Mouse (Mus musculus): Measurements from ENCODE around the gene Cck. TPM values are rescaled to one million over a fixed set of nuclear protein-coding genes. Genes with fewer than 3 reads are reported as not detected.

Cck gene
- total and polyA plus RNA-seq, 2 experiments from 2014 or later: 84.8 to 121 TPM

DNA sequence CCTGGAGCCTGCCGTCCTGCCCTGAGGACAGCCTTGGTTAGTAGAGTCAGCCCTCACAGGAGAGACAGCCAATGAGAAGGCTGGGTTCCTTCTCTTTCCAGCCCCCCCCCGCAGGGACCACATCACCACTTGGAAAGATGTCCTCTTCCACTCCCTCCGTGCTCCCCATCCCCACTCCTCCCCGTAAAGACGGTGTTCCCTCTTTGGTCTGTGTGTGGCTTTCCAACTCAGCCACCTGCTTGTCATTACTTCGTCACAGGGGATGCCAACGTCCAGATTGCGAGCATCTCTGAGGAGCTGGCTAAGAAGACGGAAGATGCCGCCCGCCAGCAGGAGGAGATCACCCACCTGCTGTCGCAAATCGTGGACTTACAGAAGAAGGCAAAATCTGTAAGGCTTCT is 49.1 kb downstream of the Cck start:
- H3K36me3 ChIP-seq (ENCODE audit: insufficient read depth, low read length): peaks cover 74% of the 10 kb centered on the region; the same call in 1 of the 2 replicates
- no peak overlapping the region for H3K9ac ChIP-seq (replicated peaks; ENCODE audit: low read length)

DNA sequence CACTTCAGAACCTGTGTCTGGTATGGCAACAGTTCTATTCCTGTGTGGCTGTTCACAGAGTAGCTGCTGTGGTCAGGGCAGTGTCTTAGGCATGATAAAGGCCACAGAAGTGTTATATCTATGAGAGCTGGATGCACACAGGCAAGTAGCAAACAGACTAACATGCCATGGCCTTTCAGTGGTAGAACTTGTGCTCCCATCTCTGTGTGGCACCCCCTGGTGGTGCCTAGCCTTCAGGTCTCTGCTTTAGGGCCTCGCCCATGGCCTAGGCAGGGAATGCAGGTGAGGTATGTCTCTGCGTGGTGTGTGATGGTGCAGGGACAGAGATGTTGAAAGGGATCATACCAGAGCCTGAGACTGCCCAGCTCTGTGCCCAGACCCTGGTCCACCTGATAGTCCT is 50.1 kb downstream of the Cck start:
- Histone ChIP-seq H3K9me3 (ENCODE audit: low read length) (no peaks in the 10 kb centered on the region), H3K9ac (replicated peaks; ENCODE audit: low read length) (no peak overlapping the region), H3K36me3 (ENCODE audit: insufficient read depth, low read length) (peaks cover 66% of the 10 kb centered on the region; the same call in 1 of the 2 replicates), H3K4me3 (ENCODE audit: low read length) (no peak overlapping the region), H3K4me2 (ENCODE audit: low read depth, low read length) (no peak overlapping the region), H3K27me3 (ENCODE audit: insufficient read depth, low read length) (no peaks in the 10 kb centered on the region), H3K4me1 (ENCODE audit: insufficient read depth, low read length) (no peaks in the 10 kb centered on the region), H3K27ac (no peak overlapping the region)
- 95% methylated on average over 2 of the region's 2 CpGs for WGBS
- DNase-seq (ENCODE audit: low spot score): peak; percentile 35
- no peak for ATAC-seq
- peak; percentile 58 for TF ChIP-seq CTCF (IDR thresholded peaks at IDR 0.05; ENCODE audit: low read depth)

More for the DNA sequence above, 49.1 kb downstream of the Cck start:
- Histone ChIP-seq H3K4me2 (ENCODE audit: low read depth, low read length) (no peak overlapping the region), H3K9me3 (ENCODE audit: low read length) (no peaks in the 10 kb centered on the region), H3K4me1 (ENCODE audit: insufficient read depth, low read length) (no peaks in the 10 kb centered on the region), H3K4me3 (ENCODE audit: low read length) (no peak overlapping the region), H3K27me3 (ENCODE audit: insufficient read depth, low read length) (no peaks in the 10 kb centered on the region), H3K27ac (no peak overlapping the region)
- ATAC-seq (no peak), DNase-seq (ENCODE audit: low spot score) (no peak)
- 70% methylated on average over 13 of the region's 13 CpGs for WGBS
- TF ChIP-seq CTCF (IDR thresholded peaks at IDR 0.05; ENCODE audit: low read depth): 0 out of 2 replicates have a peak, but pooled peaks have one; percentile 9

DNA sequence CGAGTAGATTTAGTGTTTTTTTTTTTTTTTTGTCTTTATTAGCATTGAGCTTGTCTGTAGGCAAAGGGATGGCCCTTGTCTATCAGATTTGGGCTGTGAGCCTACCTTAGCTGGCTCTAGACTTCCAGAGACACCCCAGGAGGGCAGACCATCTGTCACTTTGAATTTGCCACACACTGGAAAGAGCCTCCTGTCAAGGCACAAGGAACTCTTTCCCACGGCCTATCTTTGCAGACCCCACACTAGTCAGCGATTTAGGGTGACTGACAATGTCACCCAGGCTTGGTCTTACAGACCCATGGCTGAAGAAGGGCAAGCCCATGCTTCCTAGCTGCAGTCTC is 51.2 kb downstream of the Cck start:
- Histone ChIP-seq H3K4me2 (ENCODE audit: low read depth, low read length) (no peak overlapping the region), H3K27me3 (ENCODE audit: insufficient read depth, low read length) (no peaks in the 10 kb centered on the region), H3K4me1 (ENCODE audit: insufficient read depth, low read length) (no peaks in the 10 kb centered on the region), H3K9me3 (ENCODE audit: low read length) (no peaks in the 10 kb centered on the region), H3K4me3 (ENCODE audit: low read length) (no peak overlapping the region), H3K36me3 (ENCODE audit: insufficient read depth, low read length) (peaks cover 55% of the 10 kb centered on the region; the same call in 1 of the 2 replicates), H3K9ac (replicated peaks; ENCODE audit: low read length) (no peak overlapping the region), H3K27ac (no peak overlapping the region)
- no peak for TF ChIP-seq CTCF (IDR thresholded peaks at IDR 0.05; ENCODE audit: low read depth)
- DNase-seq (ENCODE audit: low spot score) (peak; percentile 45), ATAC-seq (no peak)
- 50% methylated on average over 3 of the region's 3 CpGs for WGBS

DNA sequence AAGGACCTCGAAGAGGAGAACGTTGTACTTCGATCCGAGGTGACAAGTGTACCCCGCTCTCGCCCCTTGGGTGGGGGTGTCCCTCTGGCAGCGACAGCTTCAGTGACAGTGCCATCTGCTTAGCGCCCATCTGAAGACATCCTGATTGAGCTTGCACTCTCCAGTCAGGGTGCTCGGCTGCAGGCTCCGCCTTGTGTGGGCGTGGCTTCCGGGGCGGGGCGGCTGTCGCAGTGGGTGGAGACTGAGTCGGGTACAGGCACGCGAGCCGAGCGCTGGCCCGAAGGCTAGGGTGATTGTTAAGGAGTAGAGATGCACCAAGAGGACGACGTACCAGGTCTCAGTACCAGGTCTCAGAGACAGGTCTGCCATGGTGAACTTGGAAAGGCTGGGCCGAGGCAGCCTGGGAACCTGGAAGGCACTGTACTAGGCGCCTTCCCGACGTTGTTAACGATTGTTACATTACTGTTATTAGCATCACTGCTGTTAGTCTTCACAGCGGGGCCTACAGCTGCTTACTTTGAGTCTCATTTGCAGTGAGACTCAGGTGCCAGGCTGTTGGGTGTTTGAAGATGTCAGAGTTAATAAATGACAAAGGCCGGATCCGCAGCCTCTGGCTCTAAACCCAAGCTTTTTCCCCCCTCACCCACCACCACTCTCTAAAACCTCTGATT is 51.7 kb downstream of the Cck start:
- Histone ChIP-seq H3K4me2 (ENCODE audit: low read depth, low read length) (no peak overlapping the region), H3K9ac (replicated peaks; ENCODE audit: low read length) (no peak overlapping the region), H3K4me3 (ENCODE audit: low read length) (no peak overlapping the region), H3K27ac (peak overlapping the region; percentile 27; the same call in 1 of the 2 replicates), H3K9me3 (ENCODE audit: low read length) (no peaks in the 10 kb centered on the region), H3K36me3 (ENCODE audit: insufficient read depth, low read length) (peaks cover 50% of the 10 kb centered on the region; the same call in 1 of the 2 replicates), H3K27me3 (ENCODE audit: insufficient read depth, low read length) (no peaks in the 10 kb centered on the region), H3K4me1 (ENCODE audit: insufficient read depth, low read length) (no peaks in the 10 kb centered on the region)
- no peak for TF ChIP-seq CTCF (IDR thresholded peaks at IDR 0.05; ENCODE audit: low read depth)
- DNase-seq (ENCODE audit: low spot score) (no peak), ATAC-seq (peak; percentile 60; the same call in 1 of the 2 replicates)
- 68% methylated on average over 31 of the region's 31 CpGs for WGBS

DNA sequence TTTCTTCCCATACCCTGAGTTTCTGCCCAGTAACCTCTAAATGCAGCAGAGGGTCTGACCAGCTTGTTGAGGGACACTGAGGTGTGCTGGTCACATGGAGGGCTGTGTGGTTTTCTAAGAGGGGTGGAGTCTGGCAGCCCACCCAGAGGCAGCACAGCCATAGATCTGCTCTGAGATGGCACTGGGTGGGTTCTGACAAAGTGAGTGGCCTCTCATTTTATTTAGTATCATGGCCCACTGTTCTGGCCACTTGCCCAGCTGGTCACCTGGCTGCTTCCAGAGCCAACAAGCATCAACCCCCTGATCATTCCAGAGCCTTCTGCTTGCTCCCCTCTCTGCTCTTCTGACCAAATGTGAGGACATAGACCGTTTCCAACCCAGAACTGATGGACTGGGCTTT is 53.3 kb downstream of the Cck start:
- no peak overlapping the region for H3K4me2 ChIP-seq (ENCODE audit: low read depth, low read length)
- TF ChIP-seq CTCF (IDR thresholded peaks at IDR 0.05; ENCODE audit: low read depth): no peak
- H3K27me3 ChIP-seq (ENCODE audit: insufficient read depth, low read length): no peaks in the 10 kb centered on the region
- 83% methylated on average over 1 of the region's 1 CpGs for WGBS
- no peak overlapping the region for H3K9ac ChIP-seq (replicated peaks; ENCODE audit: low read length)
- peaks cover 34% of the 10 kb centered on the region; the same call in 1 of the 2 replicates for H3K36me3 ChIP-seq (ENCODE audit: insufficient read depth, low read length)
- H3K27ac ChIP-seq: no peak overlapping the region
- no peak overlapping the region for H3K4me3 ChIP-seq (ENCODE audit: low read length)
- DNase-seq (ENCODE audit: low spot score) (no peak), ATAC-seq (no peak)
- no peaks in the 10 kb centered on the region for H3K9me3 ChIP-seq (ENCODE audit: low read length)
- H3K4me1 ChIP-seq (ENCODE audit: insufficient read depth, low read length): no peaks in the 10 kb centered on the region

Other genes starting within 250 kb of the Cck start
- gene Ulk4, start 218.5 kb downstream of the Cck start, total RNA-seq (2014; rRNA removed): 8.9 and 20.0 TPM in 2 replicates
- gene Ulk4, start 218.5 kb downstream of the Cck start, polyA plus RNA-seq (2015; fragmentation: Nextera tagmentation; extraction: Ambion mirVana): 76.3 and 80.8 TPM in 2 replicates
- 129 and 170 TPM in 2 replicates for gene Trak1, start 198.2 kb downstream of the Cck start, total RNA-seq (2014; rRNA removed)
- 55.7 and 57.8 TPM in 2 replicates for gene Trak1, start 198.2 kb downstream of the Cck start, polyA plus RNA-seq (2015; fragmentation: Nextera tagmentation; extraction: Ambion mirVana)
- gene Lyzl4, start 146.4 kb upstream of the Cck start, total RNA-seq (2014; rRNA removed): not detected in 2 replicates
- gene Lyzl4, start 146.4 kb upstream of the Cck start, polyA plus RNA-seq (2015; fragmentation: Nextera tagmentation; extraction: Ambion mirVana): 0.23 and 0.46 TPM in 2 replicates
- gene Vipr1, start 147.0 kb upstream of the Cck start, total RNA-seq (2014; rRNA removed): 1.3 and 1.4 TPM in 2 replicates
- gene Vipr1, start 147.0 kb upstream of the Cck start, polyA plus RNA-seq (2015; fragmentation: Nextera tagmentation; extraction: Ambion mirVana): 0.38 and 0.51 TPM in 2 replicates
- 19.0 and 25.2 TPM in 2 replicates for gene Sec22c, start 209.8 kb upstream of the Cck start, total RNA-seq (2014; rRNA removed)
- gene Sec22c, start 209.8 kb upstream of the Cck start, polyA plus RNA-seq (2015; fragmentation: Nextera tagmentation; extraction: Ambion mirVana): 26.2 and 28.6 TPM in 2 replicates
- 62.4 and 62.6 TPM in 2 replicates for gene Ss18l2, start 214.6 kb upstream of the Cck start, total RNA-seq (2014; rRNA removed)
- 231 and 246 TPM in 2 replicates for gene Ss18l2, start 214.6 kb upstream of the Cck start, polyA plus RNA-seq (2015; fragmentation: Nextera tagmentation; extraction: Ambion mirVana)
- gene Nktr, start 223.5 kb upstream of the Cck start, total RNA-seq (2014; rRNA removed): 68.7 and 76.6 TPM in 2 replicates
- 47.1 and 50.4 TPM in 2 replicates for gene Nktr, start 223.5 kb upstream of the Cck start, polyA plus RNA-seq (2015; fragmentation: Nextera tagmentation; extraction: Ambion mirVana)